Mouse (Mus musculus) heart, adult 2 months (tissue): ENCODE results near the gene Eml6.

Source experiments
- CTCF ChIP-seq: fragments of 200-600 bp; IDR thresholded peaks from 2 replicates; pipeline ENCODE4 v1.8.1; 2022; ENCODE audit warnings: antibody characterized with exemption, mild to moderate bottlenecking, moderate library complexity
- POLR2A ChIP-seq: fragments of 200-500 bp; IDR thresholded peaks from 2 replicates; pipeline ENCODE4 v1.6.1; 2011; ENCODE audit warnings: mild to moderate bottlenecking, low read depth, low read length, control low read depth; ENCODE audit not compliant: insufficient read depth

GRCm38 (mm10) chr11:29839781-29840180 lies 186.1 kb downstream of the Eml6 start:
- TF ChIP-seq CTCF (no peak), POLR2A (no peak)
